In the genomic region with DNA sequence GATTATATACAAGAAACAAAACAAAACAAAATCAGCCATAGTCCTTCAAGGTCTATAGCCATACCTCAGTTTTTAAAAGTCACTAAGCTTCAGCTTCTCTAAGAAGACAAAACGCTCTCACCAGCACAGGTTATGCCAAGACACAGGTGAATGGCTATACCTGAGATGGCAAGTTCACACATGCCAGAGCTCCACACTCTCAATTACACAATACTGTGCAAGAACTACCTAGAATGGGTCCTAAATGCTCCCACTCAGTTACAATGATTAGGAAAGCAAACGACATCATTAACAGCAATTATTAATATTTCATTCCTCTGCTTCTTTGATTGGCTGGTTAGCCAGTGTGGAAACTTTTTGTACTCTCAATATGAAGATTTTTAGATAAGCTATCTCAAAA, we compare ENCODE assay signal across 10 mouse cellular contexts. TPM values are rescaled to one million over a fixed set of nuclear protein-coding genes. Genes with fewer than 3 reads are reported as not detected.
A peak's percentile ranks its signal among the peaks of the same experiment; 100 is the strongest.
DNase-seq lines count a peak whose midpoint lies in the region; ATAC-seq and TF ChIP-seq lines count a peak whose summit lies in the region.
"Had no signal": no experiment of that assay in that cellular context is flagged by ENCODE, and none has a peak within 500 bp of the region (broad histone marks: within the 10 kb centered on the region; RNA-seq: fewer than 3 reads in every experiment).

No protein-coding gene starts in this region.

- H3K4me3 ChIP-seq in forebrain, embryonic 12.5 days (replicated peaks), result peak overlapping the region; percentile 7; the same call in 1 of the 2 replicates
- H3K4me3 ChIP-seq in forebrain, embryonic 11.5 days (ENCODE audit: low read depth, low read length), result no peak overlapping the region
- H3K4me3 ChIP-seq in lung, postnatal 0 days (ENCODE audit: low read depth, low read length), result no peak overlapping the region
- H3K4me3 ChIP-seq in liver, embryonic 14.5 days (ENCODE audit: insufficient read depth in 1 of 2, low read depth in 2 of 2, low read length in 2 of 2), result no peak overlapping the region

- H3K4me2 ChIP-seq in forebrain, embryonic 12.5 days, result 0 out of 2 replicates have a peak overlapping the region, but pooled peaks have one; percentile 13
- no peak overlapping the region for H3K4me2 ChIP-seq in forebrain, embryonic 11.5 days (ENCODE audit: low read depth, low read length, severe bottlenecking)
- H3K4me2 ChIP-seq in lung, postnatal 0 days (replicated peaks; ENCODE audit: low read depth, low read length), result 0 out of 2 replicates have a peak overlapping the region, but pooled peaks have one; percentile 5
- peak overlapping the region; percentile 94 for H3K4me2 ChIP-seq in liver, embryonic 14.5 days (ENCODE audit: low read depth)

- no peak for TF ChIP-seq EP300 in lung, postnatal 0 days (IDR thresholded peaks at IDR 0.05)
- no peak for TF ChIP-seq EP300 in liver, embryonic 14.5 days (IDR thresholded peaks at IDR 0.05; ENCODE audit: low read depth)

- no peaks in the 10 kb centered on the region for H3K27me3 ChIP-seq in forebrain, embryonic 12.5 days
- no peaks in the 10 kb centered on the region for H3K27me3 ChIP-seq in forebrain, embryonic 11.5 days (ENCODE audit: control insufficient read depth, insufficient read depth, low read length)
- no peaks in the 10 kb centered on the region for H3K27me3 ChIP-seq in lung, postnatal 0 days (replicated peaks; ENCODE audit: insufficient read depth, low read length)
- no peaks in the 10 kb centered on the region for H3K27me3 ChIP-seq in liver, embryonic 14.5 days (ENCODE audit: control insufficient read depth, insufficient read depth, low read length)

- 93% methylated on average over 2 of the region's 2 CpGs for WGBS in forebrain, embryonic 12.5 days
- 93% methylated on average over 2 of the region's 2 CpGs for WGBS in forebrain, embryonic 11.5 days
- WGBS in lung, postnatal 0 days, result 70% methylated on average over 2 of the region's 2 CpGs
- WGBS in liver, embryonic 14.5 days (ENCODE audit: insufficient replicate concordance), result 81% methylated on average over 2 of the region's 2 CpGs

- peaks cover 32% of the 10 kb centered on the region for H3K4me1 ChIP-seq in forebrain, embryonic 12.5 days
- peaks cover 8% of the 10 kb centered on the region; the same call in 1 of the 2 replicates for H3K4me1 ChIP-seq in forebrain, embryonic 11.5 days (replicated peaks; ENCODE audit: control insufficient read depth, insufficient read depth, low read length)
- H3K4me1 ChIP-seq in lung, postnatal 0 days (ENCODE audit: insufficient read depth, low read depth, low read length), result 0 out of 2 replicates have a peak, but pooled peaks cover 2% of the 10 kb centered on the region
- peaks cover 7 to 12% of the 10 kb centered on the region in 2 experiments for H3K4me1 ChIP-seq in liver, embryonic 14.5 days (replicated peaks; ENCODE audit: control insufficient read depth in 2 of 2, insufficient read depth in 2 of 2, low read length in 1 of 2)

- no peaks in the 10 kb centered on the region for H3K9me3 ChIP-seq in forebrain, embryonic 12.5 days
- no peaks in the 10 kb centered on the region for H3K9me3 ChIP-seq in forebrain, embryonic 11.5 days (ENCODE audit: control insufficient read depth, low read length)
- no peaks in the 10 kb centered on the region for H3K9me3 ChIP-seq in lung, postnatal 0 days (ENCODE audit: low read length)
- H3K9me3 ChIP-seq in liver, embryonic 14.5 days (ENCODE audit: control insufficient read depth, low read length), result no peaks in the 10 kb centered on the region

- no peak for TF ChIP-seq CTCF in lung, postnatal 0 days (IDR thresholded peaks at IDR 0.05)
- TF ChIP-seq CTCF in liver, embryonic 14.5 days (IDR thresholded peaks at IDR 0.05; ENCODE audit: low read depth), result no peak

- no peak for DNase-seq in forebrain, embryonic 11.5 days (ENCODE audit: low spot score)
- no peak for DNase-seq in lung, postnatal 0 days (ENCODE audit: low spot score)
- no peak for DNase-seq in lung, postnatal 25 days (ENCODE audit: low spot score)
- peak; percentile 96 for DNase-seq in fat pad, adult 2 months (ENCODE audit: extremely low read depth, low read depth, low spot score)
- DNase-seq in liver, embryonic 14.5 days (ENCODE audit: low read depth in 3 of 3, low spot score in 3 of 3), result no peak
- no peak for DNase-seq in spleen, postnatal 14 days (ENCODE audit: low spot score in 2 of 2)
- no peak for DNase-seq in spleen, adult 12 weeks (ENCODE audit: low spot score)
- DNase-seq: kidney, adult 8-10 months had no signal

- H3K9ac ChIP-seq in forebrain, embryonic 12.5 days, result no peak overlapping the region
- H3K9ac ChIP-seq in forebrain, embryonic 11.5 days (ENCODE audit: low read length), result no peak overlapping the region
- H3K9ac ChIP-seq in lung, postnatal 0 days (replicated peaks; ENCODE audit: low read depth), result no peak overlapping the region
- H3K9ac ChIP-seq in liver, embryonic 14.5 days (replicated peaks), result no peak overlapping the region

- no peak for ATAC-seq in forebrain, embryonic 12.5 days (ENCODE audit: low FRiP score)
- ATAC-seq in forebrain, embryonic 11.5 days (replicated peaks; ENCODE audit: low FRiP score), result no peak
- no peak for ATAC-seq in lung, postnatal 0 days
- no peak for ATAC-seq in liver, embryonic 14.5 days (ENCODE audit: insufficient read depth)

- no peak overlapping the region for H3K27ac ChIP-seq in forebrain, embryonic 12.5 days
- H3K27ac ChIP-seq in forebrain, embryonic 11.5 days (ENCODE audit: low read depth, low read length), result no peak overlapping the region
- H3K27ac ChIP-seq in lung, postnatal 0 days (ENCODE audit: low read length), result no peak overlapping the region
- H3K27ac ChIP-seq in liver, embryonic 14.5 days, result no peak overlapping the region
- H3K27ac ChIP-seq: macrophage had no signal

- H3K36me3 ChIP-seq in forebrain, embryonic 12.5 days (replicated peaks), result peaks cover 52% of the 10 kb centered on the region
- H3K36me3 ChIP-seq in forebrain, embryonic 11.5 days (ENCODE audit: control insufficient read depth, insufficient read depth, low read length), result peaks cover 12% of the 10 kb centered on the region
- H3K36me3 ChIP-seq in lung, postnatal 0 days (ENCODE audit: insufficient read depth, low read length), result peaks cover 6% of the 10 kb centered on the region; the same call in 1 of the 2 replicates
- peaks cover 41% of the 10 kb centered on the region for H3K36me3 ChIP-seq in liver, embryonic 14.5 days (replicated peaks; ENCODE audit: control insufficient read depth, insufficient read depth, low read depth)

RNA-seq across cellular contexts. Expression of gene Ythdf2, which starts 2.8 kb away (rescaled TPM):
- polyA plus RNA-seq in forebrain, embryonic 12.5 days (2016; fragmentation: Nextera tagmentation; extraction: Ambion mirVana), result 152 and 166 TPM in 2 replicates
- 158 and 161 TPM in 2 replicates for polyA plus RNA-seq in forebrain, embryonic 11.5 days (2014; fragmentation: Nextera tagmentation; extraction: Ambion mirVana)
- 55.3 and 60.4 TPM in 2 replicates for polyA plus RNA-seq in lung, postnatal 0 days (2015; fragmentation: Nextera tagmentation; extraction: Ambion mirVana)
- 5.5 and 8.5 TPM in 2 replicates for polyA plus RNA-seq in liver, embryonic 14.5 days (2012; rRNA removed)
- polyA plus RNA-seq in liver, embryonic 14.5 days (2014; fragmentation: Nextera tagmentation; extraction: Ambion mirVana), result 29.3 and 31.7 TPM in 2 replicates

RNA-seq across cellular contexts. Expression of gene Gmeb1, which starts 52.1 kb away (rescaled TPM):
- polyA plus RNA-seq in forebrain, embryonic 12.5 days (2016; fragmentation: Nextera tagmentation; extraction: Ambion mirVana), result 46.3 and 47.8 TPM in 2 replicates
- polyA plus RNA-seq in forebrain, embryonic 11.5 days (2014; fragmentation: Nextera tagmentation; extraction: Ambion mirVana), result 45.4 and 50.1 TPM in 2 replicates
- polyA plus RNA-seq in lung, postnatal 0 days (2015; fragmentation: Nextera tagmentation; extraction: Ambion mirVana), result 17.0 and 23.6 TPM in 2 replicates
- 6.3 and 8.1 TPM in 2 replicates for polyA plus RNA-seq in liver, embryonic 14.5 days (2012; rRNA removed)
- 9.9 and 12.2 TPM in 2 replicates for polyA plus RNA-seq in liver, embryonic 14.5 days (2014; fragmentation: Nextera tagmentation; extraction: Ambion mirVana)
